Mouse (Mus musculus): Measurements from ENCODE around the gene Zfp691. TPM values are rescaled to one million over a fixed set of nuclear protein-coding genes. Genes with fewer than 3 reads are reported as not detected.

The Zfp691 gene
- polyA plus RNA-seq, 1 experiment from 2014 or later, result 11.4 TPM

- peak; percentile 61; the same call in 1 of the 2 replicates for ATAC-seq (ENCODE audit: insufficient read depth, low FRiP score, low TSS enrichment)
- Histone ChIP-seq H3K27me3 (ENCODE audit: control insufficient read depth, insufficient read depth, low read length) (no peaks in the 10 kb centered on the region), H3K36me3 (ENCODE audit: control insufficient read depth, insufficient read depth, low read length) (peaks cover 23% of the 10 kb centered on the region), H3K27ac (ENCODE audit: low read depth, low read length) (no peak overlapping the region), H3K9me3 (ENCODE audit: control insufficient read depth, low read length) (no peaks in the 10 kb centered on the region), H3K4me3 (ENCODE audit: low read depth, low read length) (no peak overlapping the region), H3K9ac (ENCODE audit: low read length) (no peak overlapping the region), H3K4me2 (ENCODE audit: low read depth) (peak overlapping the region; percentile 20), H3K4me1 (ENCODE audit: control insufficient read depth, insufficient read depth, low read length) (0 out of 2 replicates have a peak, but pooled peaks cover 2% of the 10 kb centered on the region)
- 12% methylated on average over 18 of the region's 18 CpGs for WGBS
- peak; percentile 81 for DNase-seq (ENCODE audit: low spot score)
These were observed 35.8 kb downstream of the Zfp691 start for GRCm38 (mm10) chr4:119138171-119138570.

GRCm38 (mm10) chr4:119137313-119137712, 36.7 kb downstream of the Zfp691 start:
- no peak overlapping the region for H3K4me2 ChIP-seq (ENCODE audit: low read depth)
- H3K9ac ChIP-seq (ENCODE audit: low read length), result no peak overlapping the region; the same call in 1 of the 2 replicates
- peaks cover 28% of the 10 kb centered on the region for H3K36me3 ChIP-seq (ENCODE audit: control insufficient read depth, insufficient read depth, low read length)
- WGBS, result 68% methylated on average over 8 of the region's 8 CpGs
- no peak overlapping the region for H3K27ac ChIP-seq (ENCODE audit: low read depth, low read length)
- DNase-seq (ENCODE audit: low spot score) (no peak), ATAC-seq (ENCODE audit: insufficient read depth, low FRiP score, low TSS enrichment) (no peak)
- no peak overlapping the region for H3K4me3 ChIP-seq (ENCODE audit: low read depth, low read length)
- H3K9me3 ChIP-seq (ENCODE audit: control insufficient read depth, low read length), result no peaks in the 10 kb centered on the region
- H3K4me1 ChIP-seq (ENCODE audit: control insufficient read depth, insufficient read depth, low read length), result 0 out of 2 replicates have a peak, but pooled peaks cover 2% of the 10 kb centered on the region
- no peaks in the 10 kb centered on the region for H3K27me3 ChIP-seq (ENCODE audit: control insufficient read depth, insufficient read depth, low read length)

GRCm38 (mm10) chr4:119133860-119134259, 40.1 kb downstream of the Zfp691 start:
- no peak overlapping the region for H3K4me3 ChIP-seq (ENCODE audit: low read depth, low read length)
- WGBS, result 94% methylated on average over 13 of the region's 13 CpGs
- no peak overlapping the region for H3K27ac ChIP-seq (ENCODE audit: low read depth, low read length)
- H3K4me2 ChIP-seq (ENCODE audit: low read depth), result no peak overlapping the region
- no peaks in the 10 kb centered on the region for H3K9me3 ChIP-seq (ENCODE audit: control insufficient read depth, low read length)
- H3K4me1 ChIP-seq (ENCODE audit: control insufficient read depth, insufficient read depth, low read length), result no peaks in the 10 kb centered on the region
- ATAC-seq (ENCODE audit: insufficient read depth, low FRiP score, low TSS enrichment), result no peak
- no peak for DNase-seq (ENCODE audit: low spot score)
- peaks cover 32% of the 10 kb centered on the region for H3K36me3 ChIP-seq (ENCODE audit: control insufficient read depth, insufficient read depth, low read length)
- no peak overlapping the region for H3K9ac ChIP-seq (ENCODE audit: low read length)
- H3K27me3 ChIP-seq (ENCODE audit: control insufficient read depth, insufficient read depth, low read length), result no peaks in the 10 kb centered on the region

GRCm38 (mm10) chr4:119133306-119133705, 40.7 kb downstream of the Zfp691 start:
- Histone ChIP-seq H3K9me3 (ENCODE audit: control insufficient read depth, low read length) (no peaks in the 10 kb centered on the region), H3K4me2 (ENCODE audit: low read depth) (no peak overlapping the region), H3K4me3 (ENCODE audit: low read depth, low read length) (no peak overlapping the region), H3K4me1 (ENCODE audit: control insufficient read depth, insufficient read depth, low read length) (no peaks in the 10 kb centered on the region), H3K36me3 (ENCODE audit: control insufficient read depth, insufficient read depth, low read length) (peaks cover 32% of the 10 kb centered on the region), H3K27me3 (ENCODE audit: control insufficient read depth, insufficient read depth, low read length) (no peaks in the 10 kb centered on the region), H3K27ac (ENCODE audit: low read depth, low read length) (no peak overlapping the region), H3K9ac (ENCODE audit: low read length) (no peak overlapping the region)
- WGBS, result 85% methylated on average over 13 of the region's 13 CpGs
- DNase-seq (ENCODE audit: low spot score) (no peak), ATAC-seq (ENCODE audit: insufficient read depth, low FRiP score, low TSS enrichment) (no peak)

- 81% methylated on average over 8 of the region's 8 CpGs for WGBS
- Histone ChIP-seq H3K36me3 (ENCODE audit: control insufficient read depth, insufficient read depth, low read length) (peaks cover 28% of the 10 kb centered on the region), H3K9ac (ENCODE audit: low read length) (no peak overlapping the region)
These were observed 42.6 kb downstream of the Zfp691 start for GRCm38 (mm10) chr4:119131189-119131910.

GRCm38 (mm10) chr4:119129096-119129495, 44.9 kb downstream of the Zfp691 start:
- Histone ChIP-seq H3K36me3 (ENCODE audit: control insufficient read depth, insufficient read depth, low read length) (peaks cover 15% of the 10 kb centered on the region), H3K27me3 (ENCODE audit: control insufficient read depth, insufficient read depth, low read length) (no peaks in the 10 kb centered on the region), H3K9me3 (ENCODE audit: control insufficient read depth, low read length) (no peaks in the 10 kb centered on the region), H3K4me1 (ENCODE audit: control insufficient read depth, insufficient read depth, low read length) (no peaks in the 10 kb centered on the region), H3K4me3 (ENCODE audit: low read depth, low read length) (no peak overlapping the region), H3K27ac (ENCODE audit: low read depth, low read length) (no peak overlapping the region), H3K4me2 (ENCODE audit: low read depth) (no peak overlapping the region), H3K9ac (ENCODE audit: low read length) (no peak overlapping the region)
- 85% methylated on average over 1 of the region's 1 CpGs for WGBS
- ATAC-seq (ENCODE audit: insufficient read depth, low FRiP score, low TSS enrichment), result no peak
- DNase-seq (ENCODE audit: low spot score), result no peak

More at GRCm38 (mm10) chr4:119131189-119131910, 42.6 kb downstream of the Zfp691 start:
- no peaks in the 10 kb centered on the region for H3K9me3 ChIP-seq (ENCODE audit: control insufficient read depth, low read length)
- H3K27me3 ChIP-seq (ENCODE audit: control insufficient read depth, insufficient read depth, low read length), result no peaks in the 10 kb centered on the region
- H3K4me1 ChIP-seq (ENCODE audit: control insufficient read depth, insufficient read depth, low read length), result no peaks in the 10 kb centered on the region
- H3K4me2 ChIP-seq (ENCODE audit: low read depth), result no peak overlapping the region
- no peak overlapping the region for H3K27ac ChIP-seq (ENCODE audit: low read depth, low read length)
- H3K4me3 ChIP-seq (ENCODE audit: low read depth, low read length), result no peak overlapping the region
- DNase-seq (ENCODE audit: low spot score), result no peak
- ATAC-seq (ENCODE audit: insufficient read depth, low FRiP score, low TSS enrichment), result no peak

- peaks cover 11% of the 10 kb centered on the region for H3K36me3 ChIP-seq (ENCODE audit: control insufficient read depth, insufficient read depth, low read length)
- 81% methylated on average over 7 of the region's 7 CpGs for WGBS
- no peak for DNase-seq (ENCODE audit: low spot score)
- no peaks in the 10 kb centered on the region for H3K9me3 ChIP-seq (ENCODE audit: control insufficient read depth, low read length)
- H3K4me2 ChIP-seq (ENCODE audit: low read depth), result no peak overlapping the region
- H3K9ac ChIP-seq (ENCODE audit: low read length), result no peak overlapping the region
- no peaks in the 10 kb centered on the region for H3K27me3 ChIP-seq (ENCODE audit: control insufficient read depth, insufficient read depth, low read length)
- no peaks in the 10 kb centered on the region for H3K4me1 ChIP-seq (ENCODE audit: control insufficient read depth, insufficient read depth, low read length)
- H3K4me3 ChIP-seq (ENCODE audit: low read depth, low read length), result no peak overlapping the region
- no peak overlapping the region for H3K27ac ChIP-seq (ENCODE audit: low read depth, low read length)
- no peak for ATAC-seq (ENCODE audit: insufficient read depth, low FRiP score, low TSS enrichment)
These were observed 45.4 kb downstream of the Zfp691 start for GRCm38 (mm10) chr4:119128547-119128946.

- no peak overlapping the region for H3K4me2 ChIP-seq (ENCODE audit: low read depth)
- no peaks in the 10 kb centered on the region for H3K27me3 ChIP-seq (ENCODE audit: control insufficient read depth, insufficient read depth, low read length)
- H3K27ac ChIP-seq (ENCODE audit: low read depth, low read length), result no peak overlapping the region
- H3K9me3 ChIP-seq (ENCODE audit: control insufficient read depth, low read length), result no peaks in the 10 kb centered on the region
- H3K4me3 ChIP-seq (ENCODE audit: low read depth, low read length), result no peak overlapping the region
- 75% methylated on average over 6 of the region's 6 CpGs for WGBS
- ATAC-seq (ENCODE audit: insufficient read depth, low FRiP score, low TSS enrichment) (no peak), DNase-seq (ENCODE audit: low spot score) (no peak)
- no peak overlapping the region for H3K9ac ChIP-seq (ENCODE audit: low read length)
- H3K36me3 ChIP-seq (ENCODE audit: control insufficient read depth, insufficient read depth, low read length), result peaks cover 3% of the 10 kb centered on the region
- H3K4me1 ChIP-seq (ENCODE audit: control insufficient read depth, insufficient read depth, low read length), result no peaks in the 10 kb centered on the region
These were observed 46.8 kb downstream of the Zfp691 start for GRCm38 (mm10) chr4:119127229-119127628.

- no peak overlapping the region for H3K4me3 ChIP-seq (ENCODE audit: low read depth, low read length)
- H3K9me3 ChIP-seq (ENCODE audit: control insufficient read depth, low read length), result no peaks in the 10 kb centered on the region
- ATAC-seq (ENCODE audit: insufficient read depth, low FRiP score, low TSS enrichment) (no peak), DNase-seq (ENCODE audit: low spot score) (no peak)
- H3K36me3 ChIP-seq (ENCODE audit: control insufficient read depth, insufficient read depth, low read length), result peaks cover 1% of the 10 kb centered on the region
- no peaks in the 10 kb centered on the region for H3K4me1 ChIP-seq (ENCODE audit: control insufficient read depth, insufficient read depth, low read length)
- no peak overlapping the region for H3K27ac ChIP-seq (ENCODE audit: low read depth, low read length)
- 72% methylated on average over 9 of the region's 9 CpGs for WGBS
- H3K27me3 ChIP-seq (ENCODE audit: control insufficient read depth, insufficient read depth, low read length), result no peaks in the 10 kb centered on the region
- H3K4me2 ChIP-seq (ENCODE audit: low read depth), result no peak overlapping the region
- H3K9ac ChIP-seq (ENCODE audit: low read length), result no peak overlapping the region
These were observed 48.3 kb downstream of the Zfp691 start for GRCm38 (mm10) chr4:119125577-119126270.

All from neural tube, embryonic 11.5 days (tissue).